In the genomic region with DNA sequence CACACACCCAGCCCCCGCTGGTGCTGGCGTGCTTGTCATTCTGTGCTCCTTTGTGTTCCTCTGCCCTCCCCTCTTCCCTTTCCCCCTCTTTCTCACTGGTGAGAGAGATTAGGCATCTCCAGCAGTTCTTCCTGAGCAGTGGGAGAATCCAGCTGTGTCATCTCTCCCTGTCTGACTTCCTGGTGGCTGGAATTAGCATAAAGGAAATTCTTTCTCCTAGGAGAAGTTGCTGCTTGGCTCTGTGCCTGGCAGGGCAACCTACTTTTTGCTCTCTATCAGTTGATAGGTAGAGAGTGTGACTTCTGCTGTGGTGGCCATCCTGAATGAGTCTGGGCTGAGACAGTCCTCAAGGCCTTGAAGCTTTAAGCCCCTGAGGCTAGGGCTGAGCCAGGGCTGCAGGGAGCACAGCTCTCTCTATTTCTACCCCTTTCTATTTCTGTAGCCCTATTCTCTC, we compare ENCODE assay signal across 9 mouse cellular contexts.
DNase-seq lines count a peak whose midpoint lies in the region; ATAC-seq lines count a peak whose summit lies in the region.
"Had no signal": no experiment of that assay in that cellular context is flagged by ENCODE, and none has a peak within 500 bp of the region (broad histone marks: within the 10 kb centered on the region; RNA-seq: fewer than 3 reads in every experiment).

No protein-coding gene starts in this region.

- H3K36me3 ChIP-seq in kidney, embryonic 16.5 days (ENCODE audit: insufficient read depth, low read length): no peaks in the 10 kb centered on the region
- no peaks in the 10 kb centered on the region for H3K36me3 ChIP-seq in hindbrain, embryonic 12.5 days
- no peaks in the 10 kb centered on the region for H3K36me3 ChIP-seq in midbrain, embryonic 15.5 days (replicated peaks)
- H3K36me3 ChIP-seq: limb, embryonic 13.5 days had no signal

- no peak for DNase-seq in kidney, adult 8-10 months
- peak; percentile 26 for DNase-seq in embryo, embryonic 11 days
- no peak for DNase-seq in adrenal gland, postnatal 36 days
- no peak for DNase-seq in gastrocnemius, postnatal 4 days (ENCODE audit: low spot score in 2 of 2)

- H3K9ac ChIP-seq in kidney, embryonic 16.5 days (replicated peaks; ENCODE audit: low read length): no peak overlapping the region
- no peak overlapping the region for H3K9ac ChIP-seq in hindbrain, embryonic 12.5 days
- H3K9ac ChIP-seq in midbrain, embryonic 15.5 days: no peak overlapping the region
- H3K9ac ChIP-seq: limb, embryonic 13.5 days had no signal

- peaks cover 16% of the 10 kb centered on the region; the same call in 1 of the 2 replicates for H3K4me1 ChIP-seq in kidney, embryonic 16.5 days (ENCODE audit: insufficient read depth, low read length)
- peaks cover 12% of the 10 kb centered on the region for H3K4me1 ChIP-seq in hindbrain, embryonic 12.5 days
- H3K4me1 ChIP-seq in midbrain, embryonic 15.5 days: peaks cover 6% of the 10 kb centered on the region
- H3K4me1 ChIP-seq: limb, embryonic 13.5 days had no signal

- H3K27ac ChIP-seq in kidney, embryonic 16.5 days (ENCODE audit: low read length): no peak overlapping the region
- no peak overlapping the region for H3K27ac ChIP-seq in hindbrain, embryonic 12.5 days
- H3K27ac ChIP-seq in midbrain, embryonic 15.5 days: no peak overlapping the region
- H3K27ac ChIP-seq: limb, embryonic 13.5 days had no signal

- no peaks in the 10 kb centered on the region for H3K27me3 ChIP-seq in kidney, embryonic 16.5 days (ENCODE audit: insufficient read depth, low read length)
- H3K27me3 ChIP-seq in hindbrain, embryonic 12.5 days: no peaks in the 10 kb centered on the region
- H3K27me3 ChIP-seq in midbrain, embryonic 15.5 days (replicated peaks): no peaks in the 10 kb centered on the region

- 26% methylated on average over 2 of the region's 2 CpGs for WGBS in kidney, embryonic 16.5 days
- 1% methylated on average over 2 of the region's 2 CpGs for WGBS in hindbrain, embryonic 12.5 days
- 8% methylated on average over 2 of the region's 2 CpGs for WGBS in midbrain, embryonic 15.5 days

- H3K9me3 ChIP-seq in kidney, embryonic 16.5 days (ENCODE audit: low read length): no peaks in the 10 kb centered on the region
- no peaks in the 10 kb centered on the region for H3K9me3 ChIP-seq in hindbrain, embryonic 12.5 days (replicated peaks)
- no peaks in the 10 kb centered on the region for H3K9me3 ChIP-seq in midbrain, embryonic 15.5 days
- H3K9me3 ChIP-seq: limb, embryonic 13.5 days had no signal

- H3K4me3 ChIP-seq in kidney, embryonic 16.5 days (ENCODE audit: low read length): no peak overlapping the region
- no peak overlapping the region for H3K4me3 ChIP-seq in hindbrain, embryonic 12.5 days
- H3K4me3 ChIP-seq in midbrain, embryonic 15.5 days: no peak overlapping the region
- H3K4me3 ChIP-seq: limb, embryonic 13.5 days had no signal

- ATAC-seq in kidney, embryonic 16.5 days (ENCODE audit: low FRiP score, low TSS enrichment): peak; percentile 73
- ATAC-seq in hindbrain, embryonic 12.5 days (ENCODE audit: low FRiP score): peak; percentile 72
- peak; percentile 72 for ATAC-seq in midbrain, embryonic 15.5 days (replicated peaks)
- ATAC-seq in CD4-positive, CD25-positive, alpha-beta regulatory T cell, adult 4 months: no peak

- no peak overlapping the region for H3K4me2 ChIP-seq in kidney, embryonic 16.5 days (replicated peaks; ENCODE audit: low read depth, low read length)
- no peak overlapping the region for H3K4me2 ChIP-seq in hindbrain, embryonic 12.5 days (replicated peaks)
- no peak overlapping the region for H3K4me2 ChIP-seq in midbrain, embryonic 15.5 days
- H3K4me2 ChIP-seq: limb, embryonic 13.5 days had no signal
